Mouse (Mus musculus) frontal cortex, adult 2 months (tissue): ENCODE measurements around the gene Tmem106a. TPM values are rescaled to one million over a fixed set of nuclear protein-coding genes. Genes with fewer than 3 reads are reported as not detected.
"Not testable (repeated sequence)": the region's sequence is repeated elsewhere in the genome, so short reads cannot be mapped to it uniquely, and the experiment has no call there.

Experiments used
- DNase-seq, 2 experiments: peaks; one replicate each; pipeline ENCODE4 v3.0.0; 2022; ENCODE audit warnings: low spot score in 1 of 2; ENCODE audit errors: extremely low spot score in 1 of 2
- polyA plus RNA-seq: library from polyadenylated mRNA; depleted of rRNA; stranded (reverse); fragments of >200 nt; gene quantifications from 2 replicates; pipeline ENCODE4 v1.2.3, GENCODE M21; 2012

Gene Tmem106a
- polyA plus RNA-seq, 1 experiment = 4.2 TPM

- no peak for DNase-seq
These were observed 8.1 kb downstream of the Tmem106a start for GRCm38 (mm10) chr11:101589989-101590624.

- DNase-seq = no peak
These were observed 17.1 kb downstream of the Tmem106a start, which contains the start of gene Gm11634 for GRCm38 (mm10) chr11:101599156-101599555. TSS of gene Gm11634 (minus strand) at chr11:101599256.

GRCm38 (mm10) chr11:101602491-101602890, 20.4 kb downstream of the Tmem106a start:
- DNase-seq = no peak

- no peak for DNase-seq
These were observed 22.1 kb downstream of the Tmem106a start for GRCm38 (mm10) chr11:101604116-101604515.

GRCm38 (mm10) chr11:101604531-101605453, 22.8 kb downstream of the Tmem106a start:
- peak in 1 of 2 experiments; percentile 44 for DNase-seq

GRCm38 (mm10) chr11:101607134-101607533, 25.1 kb downstream of the Tmem106a start:
- DNase-seq = not testable (repeated sequence)

GRCm38 (mm10) chr11:101610445-101610844, 28.4 kb downstream of the Tmem106a start:
- DNase-seq = no peak

GRCm38 (mm10) chr11:101613596-101613995, 31.6 kb downstream of the Tmem106a start:
- no peak for DNase-seq

- DNase-seq = no peak
These were observed 32.1 kb downstream of the Tmem106a start for GRCm38 (mm10) chr11:101614116-101614515.

- no peak for DNase-seq
These were observed 33.3 kb downstream of the Tmem106a start for GRCm38 (mm10) chr11:101615380-101615779.

- DNase-seq = no peak
These were observed 34.1 kb downstream of the Tmem106a start for GRCm38 (mm10) chr11:101616104-101616503.

GRCm38 (mm10) chr11:101616948-101617767, 35.1 kb downstream of the Tmem106a start:
- no peak for DNase-seq

- DNase-seq = no peak
These were observed 35.8 kb downstream of the Tmem106a start for GRCm38 (mm10) chr11:101617849-101618248.

- no peak for DNase-seq
These were observed 36.6 kb downstream of the Tmem106a start for GRCm38 (mm10) chr11:101618596-101618995.

- not testable (repeated sequence) for DNase-seq
These were observed 38.1 kb downstream of the Tmem106a start for GRCm38 (mm10) chr11:101620022-101620655.

GRCm38 (mm10) chr11:101626649-101626994, 44.6 kb downstream of the Tmem106a start:
- DNase-seq = no peak

GRCm38 (mm10) chr11:101626995-101627856, 45.2 kb downstream of the Tmem106a start, which contains the start of gene Rdm1:
TSS of gene Rdm1 (plus strand) at chr11:101627195.
- DNase-seq = peak; percentile 50 to 81

- peak; percentile 44 to 87 for DNase-seq
These were observed 46.0 kb downstream of the Tmem106a start for GRCm38 (mm10) chr11:101627857-101628559.
